Mouse (Mus musculus): ENCODE measurements at regions not wholly inside any gene's neighbourhood (a gene's known extent, or its start where the extent isn't known, plus 50 kb on each side); places are given as distances from the start of the nearest gene placed in this dataset.

- ATAC-seq (ENCODE audit: low FRiP score) (peak; percentile 33; the same call in 1 of the 2 replicates), DNase-seq (ENCODE audit: low spot score) (no peak)
- 50% methylated on average over 10 of the region's 10 CpGs for WGBS
- H3K9me3 ChIP-seq (ENCODE audit: low read length): no peaks in the 10 kb centered on the region
- H3K27me3 ChIP-seq (ENCODE audit: insufficient read depth, low read length): no peaks in the 10 kb centered on the region
- no peak overlapping the region for H3K4me3 ChIP-seq (ENCODE audit: low read depth, low read length)
- H3K27ac ChIP-seq (ENCODE audit: low read depth, low read length): peak overlapping the region; percentile 32
- no peaks in the 10 kb centered on the region for H3K36me3 ChIP-seq (ENCODE audit: insufficient read depth, low read length)
- H3K4me1 ChIP-seq (ENCODE audit: insufficient read depth, low read length): peaks cover 5% of the 10 kb centered on the region; the same call in 1 of the 2 replicates
- no peak overlapping the region for H3K4me2 ChIP-seq (ENCODE audit: low read depth, low read length, poor library complexity, severe bottlenecking)
- H3K9ac ChIP-seq (replicated peaks; ENCODE audit: low read length, poor library complexity, severe bottlenecking): no peak overlapping the region
- TF ChIP-seq CTCF (IDR thresholded peaks at IDR 0.05): no peak
Measured at GRCm38 (mm10) chr3:101667767-101668387, 63.4 kb upstream of the Atp1a1 start.

- peaks cover 5% of the 10 kb centered on the region; the same call in 1 of the 2 replicates for H3K4me1 ChIP-seq (ENCODE audit: insufficient read depth, low read length)
- 34% methylated on average over 4 of the region's 4 CpGs for WGBS
- H3K27ac ChIP-seq (ENCODE audit: low read depth, low read length): 0 out of 2 replicates have a peak overlapping the region, but pooled peaks have one; percentile 32
- no peak overlapping the region for H3K4me2 ChIP-seq (ENCODE audit: low read depth, low read length, poor library complexity, severe bottlenecking)
- no peaks in the 10 kb centered on the region for H3K36me3 ChIP-seq (ENCODE audit: insufficient read depth, low read length)
- no peaks in the 10 kb centered on the region for H3K27me3 ChIP-seq (ENCODE audit: insufficient read depth, low read length)
- TF ChIP-seq CTCF (IDR thresholded peaks at IDR 0.05): no peak
- ATAC-seq (ENCODE audit: low FRiP score) (peak; percentile 61), DNase-seq (ENCODE audit: low spot score) (no peak)
- H3K9me3 ChIP-seq (ENCODE audit: low read length): no peaks in the 10 kb centered on the region
- no peak overlapping the region for H3K9ac ChIP-seq (replicated peaks; ENCODE audit: low read length, poor library complexity, severe bottlenecking)
- H3K4me3 ChIP-seq (ENCODE audit: low read depth, low read length): no peak overlapping the region
Measured at GRCm38 (mm10) chr3:101667186-101667585, 62.7 kb upstream of the Atp1a1 start.

DNA sequence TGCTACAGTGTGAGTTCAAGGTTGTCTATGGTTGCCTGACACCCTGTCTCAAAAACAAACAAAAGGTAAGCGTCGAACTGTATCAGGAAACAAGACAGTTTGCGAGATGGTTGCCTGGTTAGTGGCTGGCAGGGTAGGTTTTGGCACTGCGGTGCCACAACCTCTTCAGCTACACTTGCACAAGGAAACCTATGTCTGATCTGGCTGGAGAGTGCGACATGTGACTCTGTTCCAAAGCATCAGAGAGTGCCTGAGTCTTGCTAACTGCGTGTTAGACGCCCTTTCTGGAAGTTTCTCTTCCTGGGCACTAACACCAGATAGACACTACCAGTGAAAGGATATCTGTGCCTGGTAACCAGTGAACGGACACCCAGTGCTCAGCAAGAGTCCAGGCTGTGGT, 62.1 kb upstream of the Atp1a1 start:
- no peak for ATAC-seq (ENCODE audit: low FRiP score)
- WGBS: 95% methylated on average over 8 of the region's 8 CpGs

GRCm38 (mm10) chr3:101661184-101661992, 56.9 kb upstream of the Atp1a1 start:
- peak; percentile 85 for DNase-seq (ENCODE audit: low spot score)
- peak; percentile 75 for ATAC-seq (ENCODE audit: low FRiP score)
- no peak for TF ChIP-seq CTCF (IDR thresholded peaks at IDR 0.05)
- H3K4me1 ChIP-seq (ENCODE audit: insufficient read depth, low read length): peaks cover 16% of the 10 kb centered on the region
- WGBS: 35% methylated on average over 9 of the region's 9 CpGs
- H3K9ac ChIP-seq (replicated peaks; ENCODE audit: low read length, poor library complexity, severe bottlenecking): no peak overlapping the region
- H3K27ac ChIP-seq (ENCODE audit: low read depth, low read length): peak overlapping the region; percentile 80
- no peak overlapping the region for H3K4me3 ChIP-seq (ENCODE audit: low read depth, low read length)
- no peak overlapping the region for H3K4me2 ChIP-seq (ENCODE audit: low read depth, low read length, poor library complexity, severe bottlenecking)
- no peaks in the 10 kb centered on the region for H3K36me3 ChIP-seq (ENCODE audit: insufficient read depth, low read length)
- H3K27me3 ChIP-seq (ENCODE audit: insufficient read depth, low read length): no peaks in the 10 kb centered on the region
- H3K9me3 ChIP-seq (ENCODE audit: low read length): no peaks in the 10 kb centered on the region

More for the DNA sequence above, 62.1 kb upstream of the Atp1a1 start:
- no peaks in the 10 kb centered on the region for H3K27me3 ChIP-seq (ENCODE audit: insufficient read depth, low read length)
- H3K9ac ChIP-seq (replicated peaks; ENCODE audit: low read length, poor library complexity, severe bottlenecking): no peak overlapping the region
- H3K9me3 ChIP-seq (ENCODE audit: low read length): no peaks in the 10 kb centered on the region
- no peak overlapping the region for H3K4me3 ChIP-seq (ENCODE audit: low read depth, low read length)
- no peaks in the 10 kb centered on the region for H3K36me3 ChIP-seq (ENCODE audit: insufficient read depth, low read length)
- no peak overlapping the region for H3K27ac ChIP-seq (ENCODE audit: low read depth, low read length)
- TF ChIP-seq CTCF (IDR thresholded peaks at IDR 0.05): no peak
- H3K4me1 ChIP-seq (ENCODE audit: insufficient read depth, low read length): peaks cover 5% of the 10 kb centered on the region; the same call in 1 of the 2 replicates
- no peak overlapping the region for H3K4me2 ChIP-seq (ENCODE audit: low read depth, low read length, poor library complexity, severe bottlenecking)
- DNase-seq (ENCODE audit: low spot score): no peak

DNA sequence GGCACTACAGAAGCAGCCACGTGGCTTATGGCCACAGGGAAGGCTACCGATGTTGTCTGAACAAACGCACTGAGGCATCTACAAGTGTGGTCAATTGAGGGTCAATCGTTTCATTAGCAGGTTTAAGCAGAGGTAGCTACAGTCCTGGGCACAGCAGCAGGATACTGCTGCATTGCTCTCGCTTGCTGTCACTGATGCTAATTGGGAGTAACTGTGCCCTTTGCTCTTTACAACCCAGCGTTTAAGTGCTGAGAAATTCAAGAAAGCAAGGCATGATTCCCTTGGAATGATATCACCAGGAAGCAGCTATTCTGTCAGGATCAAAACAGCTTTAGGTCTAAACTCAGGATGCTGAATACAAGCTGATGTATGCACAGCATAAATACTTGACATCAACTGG, 56.2 kb upstream of the Atp1a1 start:
- 0 out of 2 replicates have a peak overlapping the region, but pooled peaks have one; percentile 13 for H3K9ac ChIP-seq (replicated peaks; ENCODE audit: low read length, poor library complexity, severe bottlenecking)
- no peak overlapping the region for H3K4me3 ChIP-seq (ENCODE audit: low read depth, low read length)
- peak overlapping the region; percentile 80 for H3K27ac ChIP-seq (ENCODE audit: low read depth, low read length)
- no peak for TF ChIP-seq CTCF (IDR thresholded peaks at IDR 0.05)
- peaks cover 16% of the 10 kb centered on the region for H3K4me1 ChIP-seq (ENCODE audit: insufficient read depth, low read length)
- H3K9me3 ChIP-seq (ENCODE audit: low read length): no peaks in the 10 kb centered on the region
- H3K27me3 ChIP-seq (ENCODE audit: insufficient read depth, low read length): no peaks in the 10 kb centered on the region
- DNase-seq (ENCODE audit: low spot score) (no peak), ATAC-seq (ENCODE audit: low FRiP score) (0 out of 2 replicates have a peak, but pooled peaks have one; percentile 20)
- H3K36me3 ChIP-seq (ENCODE audit: insufficient read depth, low read length): no peaks in the 10 kb centered on the region
- no peak overlapping the region for H3K4me2 ChIP-seq (ENCODE audit: low read depth, low read length, poor library complexity, severe bottlenecking)
- 43% methylated on average over 6 of the region's 6 CpGs for WGBS

GRCm38 (mm10) chr3:101660176-101660575, 55.7 kb upstream of the Atp1a1 start:
- Histone ChIP-seq H3K4me2 (ENCODE audit: low read depth, low read length, poor library complexity, severe bottlenecking) (no peak overlapping the region), H3K27me3 (ENCODE audit: insufficient read depth, low read length) (no peaks in the 10 kb centered on the region), H3K27ac (ENCODE audit: low read depth, low read length) (peak overlapping the region; percentile 80), H3K9me3 (ENCODE audit: low read length) (no peaks in the 10 kb centered on the region), H3K4me3 (ENCODE audit: low read depth, low read length) (no peak overlapping the region), H3K4me1 (ENCODE audit: insufficient read depth, low read length) (peaks cover 16% of the 10 kb centered on the region), H3K36me3 (ENCODE audit: insufficient read depth, low read length) (no peaks in the 10 kb centered on the region), H3K9ac (replicated peaks; ENCODE audit: low read length, poor library complexity, severe bottlenecking) (0 out of 2 replicates have a peak overlapping the region, but pooled peaks have one; percentile 13)
- no peak for ATAC-seq (ENCODE audit: low FRiP score)
- no peak for DNase-seq (ENCODE audit: low spot score)
- TF ChIP-seq CTCF (IDR thresholded peaks at IDR 0.05): no peak
- 86% methylated on average over 4 of the region's 4 CpGs for WGBS

All from midbrain, postnatal 0 days (tissue).